Mouse (Mus musculus) bone marrow, adult 2 months (tissue): ENCODE results near the gene Prl7c1.

Source experiments
- CTCF ChIP-seq: fragments of 200-500 bp; IDR thresholded peaks from 2 replicates; pipeline ENCODE4 v1.5.1; 2011; ENCODE audit warnings: low read length, control low read depth; ENCODE audit not compliant: control insufficient read depth, insufficient read depth
- POLR2A ChIP-seq: fragments of 200-500 bp; IDR thresholded peaks from 2 replicates; pipeline ENCODE4 v1.6.1; 2011; ENCODE audit warnings: low read depth, mild to moderate bottlenecking, control low read depth, low read length, borderline replicate concordance; ENCODE audit not compliant: control insufficient read depth

DNA sequence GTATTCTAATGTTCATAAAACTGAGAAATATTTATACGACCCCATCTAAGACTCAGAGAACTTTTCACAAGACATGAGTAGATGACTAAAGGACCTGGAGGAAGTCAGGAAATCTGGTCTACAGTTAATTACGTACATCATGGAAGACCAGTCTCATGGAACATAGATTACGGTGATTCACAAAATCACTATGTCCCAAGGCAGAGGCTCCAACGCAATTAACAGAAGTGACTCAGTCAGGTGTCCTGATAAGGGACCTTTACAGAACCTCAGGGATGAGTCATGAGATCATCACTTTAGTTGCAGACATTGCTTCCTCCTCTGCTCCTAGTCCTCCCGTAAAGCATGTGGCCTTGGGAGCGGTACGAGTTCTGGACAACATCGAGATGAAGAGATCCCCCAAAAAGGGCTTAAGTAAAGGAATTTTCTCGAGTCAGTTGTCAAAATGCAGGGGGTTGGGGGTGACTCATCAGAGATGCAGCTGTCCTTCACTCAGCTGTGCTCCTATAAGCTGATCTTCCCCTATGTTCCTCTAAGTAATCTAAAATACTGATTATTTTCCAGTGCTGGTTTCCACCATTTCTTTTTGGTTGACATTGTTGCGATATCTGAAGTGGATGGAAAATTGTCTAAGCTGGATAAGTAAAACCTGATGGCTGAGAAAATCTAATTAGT, 46.0 kb downstream of the Prl7c1 start:
- TF ChIP-seq CTCF (no peak), POLR2A (no peak)
